Mouse (Mus musculus) erythroblast, embryonic 14.5 days (primary cell): ENCODE results near the gene Paqr9. TPM values are rescaled to one million over a fixed set of nuclear protein-coding genes. Genes with fewer than 3 reads are reported as not detected.

Experiments
- H3K27me3 ChIP-seq: 2 replicates; pipeline ENCODE4 v1.6.1; 2012; ENCODE audit warnings: inconsistent platforms; ENCODE audit not compliant: control insufficient read depth
- H3K36me3 ChIP-seq: 2 replicates; pipeline ENCODE4 v1.6.1; 2012; ENCODE audit warnings: mild to moderate bottlenecking, inconsistent platforms; ENCODE audit not compliant: control insufficient read depth
- H3K4me1 ChIP-seq: 2 replicates; pipeline ENCODE4 v1.6.1; 2012; ENCODE audit warnings: inconsistent platforms; ENCODE audit not compliant: control insufficient read depth
- H3K4me3 ChIP-seq: replicated peaks from 2 replicates; pipeline ENCODE3; 2012; ENCODE audit warnings: moderate library complexity, mild to moderate bottlenecking, inconsistent platforms
- H3K9me3 ChIP-seq: 2 replicates; pipeline ENCODE4 v1.6.1; 2012; ENCODE audit warnings: low read length, inconsistent platforms, mixed read lengths; ENCODE audit not compliant: control insufficient read depth
- GATA1 ChIP-seq: IDR thresholded peaks from 2 replicates; pipeline ENCODE4 v1.6.1; 2012; ENCODE audit warnings: low read length, inconsistent platforms, mixed read lengths
- TAL1 ChIP-seq: IDR thresholded peaks from 3 replicates; pipeline ENCODE4 v1.6.1; 2012; ENCODE audit warnings: low read length, inconsistent platforms, mixed read lengths
- polyA plus RNA-seq: library from polyadenylated mRNA; stranded (reverse); fragments of >175 nt; gene quantifications from 2 replicates; pipeline ENCODE4 v1.2.3, GENCODE M21; 2012

The Paqr9 gene
- polyA plus RNA-seq, 1 experiment = 0.32 TPM

DNA sequence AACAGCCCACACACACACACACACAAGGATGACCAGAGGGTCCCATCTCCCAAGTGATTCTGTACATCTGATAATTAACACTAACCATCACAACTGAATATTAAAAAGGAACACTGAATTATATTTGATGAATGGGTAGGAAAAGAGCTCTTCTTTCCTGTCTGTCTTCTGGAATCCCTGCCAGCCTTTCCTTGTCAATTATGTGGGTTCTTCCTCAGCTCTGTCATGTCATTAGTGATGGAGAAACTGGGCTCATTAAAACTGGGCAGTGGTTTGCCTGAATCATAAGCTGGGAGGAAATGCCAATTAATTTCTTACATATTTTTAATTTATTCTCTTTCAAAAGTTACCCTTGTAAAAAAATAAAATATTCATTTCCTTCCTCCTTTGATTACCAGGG, 18.2 kb upstream of the Paqr9 start:
- no peaks in the 10 kb centered on the region; the same call in 1 of the 2 replicates for H3K9me3 ChIP-seq
- no peaks in the 10 kb centered on the region; the same call in 1 of the 2 replicates for H3K27me3 ChIP-seq
- H3K36me3 ChIP-seq = no peaks in the 10 kb centered on the region
- H3K4me1 ChIP-seq = peaks cover 13% of the 10 kb centered on the region
- TF ChIP-seq GATA1 (no peak), TAL1 (no peak)
- no peak overlapping the region for H3K4me3 ChIP-seq

DNA sequence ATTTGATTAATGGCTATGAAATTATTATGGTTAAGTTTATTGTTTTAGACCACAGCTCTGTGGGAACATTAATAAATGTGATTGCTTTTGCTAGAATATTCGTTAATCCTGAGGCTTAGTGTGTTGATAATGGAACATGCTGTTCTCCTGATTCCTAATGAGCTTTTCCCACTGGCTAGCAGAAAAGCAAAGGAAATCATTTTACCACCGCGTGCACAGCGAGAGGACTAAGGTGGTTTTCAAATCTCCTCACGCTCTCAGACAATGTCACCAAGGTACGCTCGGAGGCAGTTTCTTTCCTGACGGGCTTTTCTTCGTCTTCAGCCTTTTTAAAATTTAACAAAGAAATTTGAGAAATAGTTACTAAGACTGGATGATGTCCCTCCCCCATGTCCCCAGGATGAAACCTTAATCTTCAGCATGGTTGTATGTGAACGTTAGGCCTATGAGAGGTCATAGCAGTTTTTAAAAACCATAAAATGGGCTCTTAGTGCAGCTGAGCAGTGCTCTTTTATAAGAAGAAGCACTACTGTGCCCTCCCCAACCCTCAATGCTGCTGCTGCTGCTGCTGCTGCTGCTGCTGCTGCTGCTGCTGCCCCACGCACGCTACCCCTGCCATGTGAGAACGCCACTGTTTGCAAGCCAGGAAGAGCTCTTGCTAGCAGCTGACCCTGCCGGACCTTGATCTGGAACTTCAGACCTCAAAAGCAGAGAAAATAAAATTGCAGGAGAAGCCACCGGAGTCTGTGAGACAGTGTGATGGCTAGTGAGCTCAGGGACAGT, 17.6 kb upstream of the Paqr9 start:
- Histone ChIP-seq H3K27me3 (no peaks in the 10 kb centered on the region; the same call in 1 of the 2 replicates), H3K4me3 (no peak overlapping the region), H3K36me3 (no peaks in the 10 kb centered on the region), H3K4me1 (peaks cover 20% of the 10 kb centered on the region), H3K9me3 (no peaks in the 10 kb centered on the region; the same call in 1 of the 2 replicates)
- TF ChIP-seq GATA1 = no peak
- TF ChIP-seq TAL1 = no peak

DNA sequence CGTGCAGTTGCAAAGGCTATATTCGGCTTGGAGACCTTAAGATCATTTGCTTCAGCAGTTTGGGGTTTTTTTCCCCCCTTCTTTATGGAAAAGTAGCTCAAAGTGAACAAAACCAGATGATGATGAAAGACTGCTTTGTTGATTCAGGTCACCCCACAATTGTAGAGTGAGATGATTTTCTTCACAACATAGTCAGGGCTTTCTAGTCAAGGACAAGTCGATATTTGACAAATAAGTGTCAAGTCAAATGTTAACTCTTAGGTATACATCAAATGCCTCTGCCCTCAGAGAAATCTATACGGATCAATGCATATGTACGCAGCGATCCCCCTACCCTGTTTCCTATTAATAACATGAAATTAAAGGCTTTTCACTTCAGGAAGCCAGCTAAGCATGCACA, 17.0 kb upstream of the Paqr9 start:
- no peaks in the 10 kb centered on the region; the same call in 1 of the 2 replicates for H3K27me3 ChIP-seq
- H3K4me1 ChIP-seq = peaks cover 26% of the 10 kb centered on the region
- H3K36me3 ChIP-seq = no peaks in the 10 kb centered on the region
- H3K9me3 ChIP-seq = no peaks in the 10 kb centered on the region; the same call in 1 of the 2 replicates
- TF ChIP-seq GATA1 (no peak), TAL1 (no peak)
- H3K4me3 ChIP-seq = no peak overlapping the region

DNA sequence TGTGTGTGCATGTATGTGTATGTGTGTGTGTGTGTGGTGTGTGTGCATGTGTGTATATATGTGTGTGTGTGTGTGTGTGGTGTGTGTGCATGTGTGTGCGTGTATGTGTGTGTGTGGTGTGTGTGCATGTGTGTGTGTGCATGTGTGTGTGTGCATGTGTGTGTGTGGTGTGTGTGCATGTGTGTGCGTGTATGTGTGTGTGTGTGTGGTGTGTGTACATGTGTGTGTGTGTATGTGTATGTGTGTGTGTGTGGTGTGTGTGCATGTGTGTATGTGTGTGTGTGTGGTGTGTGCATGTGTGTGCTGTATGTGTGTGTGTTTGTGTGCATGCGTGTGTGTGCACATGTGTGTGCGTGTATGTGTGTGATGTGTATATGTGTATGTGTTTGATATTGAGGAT, 14.9 kb upstream of the Paqr9 start:
- TF ChIP-seq GATA1 = no peak
- no peak for TF ChIP-seq TAL1
- Histone ChIP-seq H3K4me3 (no peak overlapping the region), H3K9me3 (no peaks in the 10 kb centered on the region; the same call in 1 of the 2 replicates), H3K4me1 (peaks cover 39% of the 10 kb centered on the region), H3K27me3 (no peaks in the 10 kb centered on the region; the same call in 1 of the 2 replicates), H3K36me3 (no peaks in the 10 kb centered on the region)

DNA sequence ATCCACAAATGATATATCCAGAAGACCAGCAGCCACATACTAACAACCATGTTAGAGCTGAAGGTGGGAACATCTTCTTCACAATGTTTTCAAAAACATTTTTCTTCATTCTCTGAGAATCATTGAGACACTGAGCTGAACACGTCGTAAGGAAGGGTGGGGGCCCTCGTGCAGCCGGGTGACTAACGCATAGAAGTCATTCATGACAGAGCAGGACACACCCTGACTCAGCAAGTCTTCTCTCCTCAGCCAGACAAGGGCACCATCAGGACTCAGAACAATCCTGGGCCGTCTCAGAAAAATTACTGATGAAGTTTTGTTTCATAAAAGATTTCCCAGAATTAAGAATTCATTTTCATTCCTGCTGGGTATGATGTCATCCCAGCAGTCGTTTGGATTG, 12.8 kb upstream of the Paqr9 start:
- Histone ChIP-seq H3K4me1 (peaks cover 53% of the 10 kb centered on the region), H3K9me3 (no peaks in the 10 kb centered on the region; the same call in 1 of the 2 replicates), H3K4me3 (no peak overlapping the region)

DNA sequence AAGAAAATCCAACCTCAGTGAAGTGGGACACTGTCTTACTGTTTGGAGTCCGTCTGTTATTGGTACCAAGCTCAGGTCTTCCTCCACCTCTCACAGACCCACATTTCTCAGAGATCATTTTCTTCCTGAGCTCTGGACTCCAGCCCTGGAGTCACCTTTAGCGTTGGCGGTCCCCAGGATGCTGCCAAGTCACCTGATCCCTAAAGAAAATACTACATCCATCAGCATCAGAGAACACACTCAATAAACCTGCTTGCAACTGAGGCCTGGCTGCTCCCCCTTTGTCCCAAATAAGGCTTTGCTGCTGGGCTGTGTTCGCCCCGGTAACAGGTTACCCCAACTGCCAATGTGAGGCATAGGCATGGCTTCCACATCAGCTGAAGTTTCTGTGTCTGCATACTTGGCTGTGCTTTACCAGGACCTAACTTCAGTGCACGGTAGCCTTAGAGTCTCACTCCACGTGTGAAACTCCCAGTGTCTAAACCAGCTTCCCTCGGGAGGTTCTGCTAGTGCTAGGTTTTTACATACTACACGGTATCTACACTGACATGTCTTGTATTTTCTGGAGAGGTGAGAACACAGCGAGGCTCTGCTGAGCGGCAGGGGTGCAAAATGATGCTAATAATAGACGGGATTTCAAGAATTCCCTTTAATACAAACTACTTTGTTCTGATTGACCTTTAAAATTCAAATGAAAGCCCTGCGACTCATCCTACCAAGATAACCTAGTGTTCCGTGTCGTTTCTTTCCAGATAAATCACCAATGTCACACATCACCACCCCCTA, 9.6 kb upstream of the Paqr9 start:
- no peaks in the 10 kb centered on the region; the same call in 1 of the 2 replicates for H3K27me3 ChIP-seq
- H3K4me3 ChIP-seq = no peak overlapping the region
- no peak for TF ChIP-seq GATA1
- TF ChIP-seq TAL1 = no peak
- no peaks in the 10 kb centered on the region for H3K9me3 ChIP-seq
- peaks cover 81% of the 10 kb centered on the region for H3K4me1 ChIP-seq
- no peaks in the 10 kb centered on the region for H3K36me3 ChIP-seq

More for the DNA sequence above, 12.8 kb upstream of the Paqr9 start:
- TF ChIP-seq TAL1 (no peak), GATA1 (no peak)
- H3K27me3 ChIP-seq = no peaks in the 10 kb centered on the region; the same call in 1 of the 2 replicates
- no peaks in the 10 kb centered on the region for H3K36me3 ChIP-seq

DNA sequence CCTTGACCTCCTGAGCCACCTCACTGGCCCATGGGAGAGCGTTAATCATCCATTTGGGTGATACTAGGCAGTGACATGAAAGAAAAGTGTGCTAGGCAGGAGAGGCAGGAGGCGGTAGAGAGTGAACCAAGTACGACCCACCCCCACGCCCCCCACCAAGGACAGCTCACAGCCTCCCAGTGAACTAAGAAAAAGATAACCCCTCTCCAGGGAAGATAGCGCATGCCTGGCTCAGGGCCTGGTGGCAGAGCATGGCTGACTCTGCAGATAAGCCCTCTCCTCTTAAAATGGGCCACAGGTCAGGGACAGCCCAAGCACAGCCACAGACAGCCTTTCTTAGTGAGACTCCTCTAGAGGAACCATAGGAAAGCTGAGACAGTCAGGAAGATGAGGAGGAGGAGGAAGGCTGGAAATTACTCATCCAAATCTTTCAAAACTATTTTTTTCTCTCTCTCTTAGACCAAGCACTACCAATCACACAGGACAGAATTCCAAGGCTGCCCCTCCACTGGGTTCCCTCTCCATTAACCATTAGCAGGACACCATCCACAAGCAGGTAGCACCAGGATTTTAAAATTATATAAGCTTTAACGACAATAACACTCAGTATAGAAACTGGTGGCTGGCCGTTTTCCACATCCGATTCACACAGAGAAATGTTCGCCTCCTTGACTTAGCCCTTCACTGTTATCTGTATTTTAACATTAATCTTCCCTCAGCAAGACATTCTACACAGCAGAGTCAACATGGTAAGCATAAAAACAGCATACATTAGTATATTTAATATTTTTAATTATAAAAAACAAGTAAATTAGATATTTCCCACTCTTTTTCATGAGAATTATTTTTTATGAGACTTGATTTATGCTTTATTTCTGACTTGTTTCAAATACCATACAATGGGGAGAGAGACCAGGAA, 8.3 kb upstream of the Paqr9 start:
- no peak overlapping the region for H3K4me3 ChIP-seq
- H3K36me3 ChIP-seq = no peaks in the 10 kb centered on the region
- peaks cover 90% of the 10 kb centered on the region for H3K4me1 ChIP-seq
- TF ChIP-seq TAL1 (no peak), GATA1 (no peak)
- no peaks in the 10 kb centered on the region for H3K9me3 ChIP-seq
- H3K27me3 ChIP-seq = no peaks in the 10 kb centered on the region

DNA sequence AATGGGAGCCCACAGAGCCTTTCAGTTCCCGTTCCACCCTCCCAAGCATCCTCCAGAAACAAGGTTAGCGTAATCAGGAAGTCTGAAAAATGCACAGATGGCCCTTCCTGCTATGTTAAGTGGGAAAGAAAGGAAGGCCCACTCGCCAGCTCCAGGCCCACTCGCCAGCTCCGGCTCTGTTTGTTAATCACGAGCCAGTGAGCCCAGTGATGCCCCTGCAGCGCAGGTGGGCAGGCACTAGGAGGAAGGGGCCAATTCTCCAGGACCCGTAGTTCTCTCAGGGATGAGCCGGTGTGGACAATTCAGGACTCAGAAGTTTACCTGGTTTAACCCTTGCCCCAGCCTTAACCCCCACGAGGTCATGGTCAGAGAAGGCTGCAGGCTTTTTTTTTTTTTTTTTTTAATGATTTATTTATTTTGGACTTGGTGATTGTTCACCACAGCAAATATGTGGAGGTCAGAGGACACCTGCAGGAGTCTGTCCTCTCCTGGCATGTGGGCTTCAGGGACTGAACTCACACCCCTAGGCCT, 7.2 kb upstream of the Paqr9 start:
- no peaks in the 10 kb centered on the region for H3K9me3 ChIP-seq
- H3K4me3 ChIP-seq = no peak overlapping the region
- peaks cover 4% of the 10 kb centered on the region for H3K27me3 ChIP-seq
- H3K36me3 ChIP-seq = no peaks in the 10 kb centered on the region
- H3K4me1 ChIP-seq = peaks cover 88% of the 10 kb centered on the region
- TF ChIP-seq TAL1 = no peak
- TF ChIP-seq GATA1 = no peak
